Mouse (Mus musculus): Measurements from ENCODE around the gene Gclm.

- TF ChIP-seq CTCF (IDR thresholded peaks at IDR 0.05; ENCODE audit: low read depth, low read length) (no peak), POLR2AphosphoS5 (IDR thresholded peaks at IDR 0.05; ENCODE audit: insufficient replicate concordance, low read depth, low read length) (no peak), TAL1 (conservative IDR thresholded peaks at IDR 0.05; ENCODE audit: low read depth, low read length) (no peak)
Measured at GRCm38 (mm10) chr3:122300983-122301919, 55.9 kb downstream of the Gclm start.

Measured in G1E (cell line).